Mouse (Mus musculus): ENCODE measurements around the gene Iqsec1.

Gene Iqsec1

DNA sequence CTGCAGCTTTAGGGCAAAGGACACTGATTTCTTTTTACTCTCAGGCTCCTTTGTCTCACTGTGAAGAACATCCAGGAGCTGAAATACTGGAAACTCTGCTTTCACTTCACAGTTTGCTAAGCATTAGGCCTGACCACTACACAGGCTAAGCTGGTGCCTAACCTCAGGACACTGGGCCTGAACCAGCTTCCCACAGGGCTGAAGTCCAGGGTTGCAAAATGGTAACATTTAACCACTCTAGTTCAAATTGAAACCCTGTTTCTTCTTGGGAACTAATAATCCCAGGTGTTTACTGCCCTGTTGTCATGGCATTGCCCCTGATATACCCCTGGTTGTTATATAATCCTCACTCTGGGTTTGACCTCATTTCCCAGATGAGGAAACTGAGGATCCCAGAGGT is 234.8 kb downstream of the Iqsec1 start:
- no peak for DNase-seq (ENCODE audit: low read depth)

DNA sequence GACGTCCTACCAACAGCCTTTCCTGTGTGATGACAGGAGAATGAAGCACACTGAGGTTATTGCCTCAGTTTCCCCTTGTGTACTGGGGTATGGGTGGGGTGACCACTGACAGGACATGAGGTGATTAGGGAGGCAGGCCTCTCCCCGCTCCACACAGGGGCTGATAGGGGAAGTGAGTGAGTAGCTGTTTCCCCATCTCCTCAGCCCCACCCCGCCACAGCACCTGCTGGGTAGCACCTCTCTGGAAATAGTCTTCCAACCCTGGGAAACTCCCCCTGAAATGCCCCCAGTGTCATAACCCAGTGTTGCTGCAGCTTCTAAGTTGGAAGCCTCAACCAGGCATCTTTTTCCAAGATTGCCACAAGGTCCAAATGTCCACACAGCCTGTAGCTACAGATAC is 236.9 kb downstream of the Iqsec1 start:
- DNase-seq (ENCODE audit: low read depth) = no peak

DNA sequence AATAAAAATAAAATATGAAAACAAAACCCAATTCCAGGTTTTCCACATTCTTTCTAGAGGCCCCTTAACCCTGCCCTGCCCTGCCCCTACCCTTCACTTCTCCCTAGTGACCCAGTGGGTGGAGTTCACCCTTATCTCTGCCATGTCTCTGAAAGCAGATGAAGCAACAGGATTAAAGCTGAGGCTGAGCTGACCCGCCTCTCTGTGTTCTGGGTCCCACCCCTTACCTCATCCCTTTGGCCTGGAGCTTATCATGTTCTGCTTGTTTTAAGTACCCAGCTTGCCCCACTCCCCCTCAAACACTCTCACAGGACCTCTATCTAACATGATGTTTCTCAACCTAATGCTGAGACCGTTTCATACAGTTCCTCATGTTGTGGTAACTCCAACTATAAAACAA is 238.4 kb downstream of the Iqsec1 start:
- no peak for DNase-seq (ENCODE audit: low read depth)

DNA sequence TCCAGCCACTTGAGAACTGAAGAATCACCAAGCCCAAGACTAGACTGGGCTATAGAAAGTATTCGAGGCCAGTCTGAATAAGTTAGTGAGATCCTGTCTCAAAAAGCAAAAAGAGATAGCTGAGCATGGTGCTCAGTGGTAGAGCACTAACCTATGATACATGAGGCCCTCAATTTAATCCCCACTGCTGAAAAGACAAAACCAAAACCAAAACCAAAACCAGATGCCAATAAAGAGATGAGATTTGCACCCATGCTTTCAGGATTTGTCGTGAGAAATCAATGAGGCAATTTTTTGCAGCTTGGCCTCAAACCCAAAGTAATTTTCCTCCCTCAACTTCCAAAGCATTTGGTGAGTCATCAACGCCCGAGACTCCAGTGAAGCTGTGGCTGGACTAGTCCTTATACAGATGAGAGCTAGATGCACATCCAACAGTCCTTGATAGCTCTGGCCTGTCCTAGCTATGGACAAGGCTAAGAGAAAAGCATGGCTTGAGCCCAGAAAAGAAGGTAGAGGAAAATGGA is 239.0 kb downstream of the Iqsec1 start:
- peak; percentile 41 for DNase-seq (ENCODE audit: low read depth)

DNA sequence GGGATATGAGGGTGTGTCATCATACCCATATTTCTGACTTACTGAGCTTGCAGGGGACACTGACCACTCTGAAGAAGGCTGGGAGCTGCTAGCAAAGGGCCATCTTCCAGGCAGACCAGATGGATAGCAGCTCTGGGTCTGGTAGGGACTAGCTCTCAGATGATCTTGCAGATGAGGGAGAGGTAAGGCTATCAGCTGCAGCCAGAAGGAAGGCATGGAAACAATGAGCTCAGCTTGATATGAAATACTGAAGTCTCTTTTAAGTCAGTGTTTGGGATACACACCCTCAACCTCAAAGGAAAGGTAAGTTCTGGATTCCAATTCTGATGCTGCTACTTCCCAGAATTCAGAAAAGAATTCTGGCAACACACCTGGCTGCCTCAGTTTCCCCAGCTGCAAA is 239.5 kb downstream of the Iqsec1 start:
- DNase-seq (ENCODE audit: low read depth) = no peak

DNA sequence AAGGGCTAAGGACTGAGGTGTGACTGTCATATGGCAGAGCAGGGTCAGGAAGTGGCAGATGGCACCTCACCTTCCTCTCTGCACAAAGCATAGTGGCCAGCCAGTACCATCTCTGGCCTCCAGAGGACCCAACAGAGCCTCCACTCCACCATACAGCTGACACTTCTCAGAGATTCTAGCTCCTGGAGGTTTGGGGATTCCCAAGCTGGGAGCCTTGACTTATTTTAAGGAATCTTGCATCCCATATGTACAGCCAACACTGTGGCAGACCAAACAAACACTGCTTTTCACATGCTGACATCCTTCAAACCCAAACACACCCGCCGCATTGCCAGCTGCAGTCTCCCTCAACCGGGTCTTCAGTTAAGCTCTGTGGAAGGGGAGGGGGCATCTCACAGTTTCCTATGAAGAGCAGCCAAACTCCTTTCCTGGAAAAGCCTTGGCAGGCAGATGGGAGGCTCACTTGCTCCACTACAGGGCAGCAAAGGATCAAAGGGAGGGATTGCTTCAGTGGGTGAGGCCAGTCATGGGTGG is 242.1 kb downstream of the Iqsec1 start:
- DNase-seq (ENCODE audit: low read depth) = peak; percentile 34

DNA sequence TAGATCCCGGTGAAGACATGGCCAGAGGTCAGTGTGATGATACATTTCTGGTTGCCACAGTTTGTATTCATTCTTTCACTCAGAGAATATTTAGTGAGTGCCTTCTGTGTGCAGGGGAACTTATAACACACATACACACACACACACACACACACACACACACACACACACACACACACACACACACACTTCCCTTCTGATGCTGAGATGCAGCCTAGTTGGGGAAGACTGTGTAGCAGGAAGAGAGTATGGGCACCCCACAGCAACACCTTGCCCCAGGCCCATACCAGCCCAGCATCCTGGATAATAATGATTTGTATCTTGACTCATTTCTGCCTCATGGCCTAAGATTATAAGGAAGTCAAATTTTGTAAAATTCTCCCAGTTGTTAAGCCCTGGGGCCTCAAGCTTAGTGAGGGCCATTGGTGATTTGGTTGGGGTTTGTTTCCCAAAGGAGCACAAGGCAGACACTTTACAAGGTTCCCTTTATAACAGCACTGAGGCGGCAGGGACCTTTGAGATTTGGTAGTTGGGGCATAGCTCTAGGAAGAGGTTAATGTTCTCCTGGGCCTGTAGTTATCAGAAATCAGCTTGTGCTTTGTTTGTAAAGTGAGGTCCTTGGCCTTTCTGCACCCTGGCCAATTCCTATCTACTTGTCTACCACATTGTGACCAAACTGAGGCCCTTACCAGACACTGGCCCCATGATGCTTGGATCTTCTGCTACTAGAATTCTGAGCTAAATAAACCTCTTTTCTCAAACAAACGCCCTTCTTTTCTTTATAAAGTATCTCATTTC is 242.9 kb downstream of the Iqsec1 start:
- DNase-seq (ENCODE audit: low read depth) = no peak

DNA sequence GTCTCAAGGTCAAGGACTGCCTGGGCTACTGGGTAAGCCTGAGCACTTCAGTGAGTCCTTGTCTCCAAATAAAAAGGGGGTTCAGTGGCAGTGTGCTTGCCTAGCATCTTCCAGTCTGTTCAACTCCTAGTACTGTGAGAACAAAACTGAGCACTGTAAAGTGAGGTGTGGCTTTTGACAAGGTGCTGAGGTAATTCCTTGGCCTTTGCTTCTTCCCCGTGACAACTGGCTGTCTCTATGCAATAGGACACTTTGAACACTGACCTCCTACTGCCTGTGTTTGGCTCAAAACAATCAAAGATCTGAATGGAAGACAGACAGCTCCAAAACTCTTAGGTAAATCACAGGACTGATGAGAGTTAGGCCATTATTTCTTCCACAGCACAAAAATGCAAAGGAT is 246.0 kb downstream of the Iqsec1 start:
- no peak for DNase-seq (ENCODE audit: low read depth)

DNA sequence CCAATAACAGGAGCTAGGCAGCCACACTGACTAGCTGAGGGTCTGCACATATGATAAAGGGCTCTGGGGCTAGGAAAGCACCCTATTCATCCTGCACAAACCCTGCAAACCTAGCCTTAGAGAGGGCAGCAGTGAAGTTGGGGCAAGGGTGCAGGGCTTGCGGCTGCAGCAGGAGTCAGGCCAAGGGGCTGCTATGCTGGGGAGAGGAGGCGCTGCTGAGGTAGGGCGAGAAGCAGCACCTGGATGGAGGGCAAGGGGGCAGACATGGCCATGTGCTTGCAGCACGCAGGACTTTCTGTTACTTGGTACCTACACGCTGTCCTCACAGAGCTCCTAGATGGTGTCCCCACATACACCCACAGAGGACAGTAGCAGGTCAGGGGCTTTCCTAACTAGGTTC is 246.8 kb downstream of the Iqsec1 start:
- no peak for DNase-seq (ENCODE audit: low read depth)

DNA sequence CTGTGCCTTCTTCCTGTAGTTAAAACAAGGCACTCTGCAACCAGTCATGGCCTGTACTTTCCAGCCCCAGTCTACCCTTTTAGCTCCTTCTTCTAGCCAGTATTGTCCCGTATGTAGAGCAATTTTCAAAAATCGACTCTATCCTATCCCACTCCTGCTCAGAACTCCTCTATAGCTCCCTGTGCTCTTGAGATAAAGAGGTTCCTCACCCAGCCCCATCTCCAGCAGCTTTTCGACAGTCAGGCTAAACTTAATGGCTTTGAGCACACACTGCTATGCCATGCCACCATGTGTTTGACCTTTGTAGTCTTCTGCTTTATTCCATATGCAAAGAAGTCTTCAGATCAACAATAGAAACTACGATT is 247.4 kb downstream of the Iqsec1 start:
- no peak for DNase-seq (ENCODE audit: low read depth)

DNA sequence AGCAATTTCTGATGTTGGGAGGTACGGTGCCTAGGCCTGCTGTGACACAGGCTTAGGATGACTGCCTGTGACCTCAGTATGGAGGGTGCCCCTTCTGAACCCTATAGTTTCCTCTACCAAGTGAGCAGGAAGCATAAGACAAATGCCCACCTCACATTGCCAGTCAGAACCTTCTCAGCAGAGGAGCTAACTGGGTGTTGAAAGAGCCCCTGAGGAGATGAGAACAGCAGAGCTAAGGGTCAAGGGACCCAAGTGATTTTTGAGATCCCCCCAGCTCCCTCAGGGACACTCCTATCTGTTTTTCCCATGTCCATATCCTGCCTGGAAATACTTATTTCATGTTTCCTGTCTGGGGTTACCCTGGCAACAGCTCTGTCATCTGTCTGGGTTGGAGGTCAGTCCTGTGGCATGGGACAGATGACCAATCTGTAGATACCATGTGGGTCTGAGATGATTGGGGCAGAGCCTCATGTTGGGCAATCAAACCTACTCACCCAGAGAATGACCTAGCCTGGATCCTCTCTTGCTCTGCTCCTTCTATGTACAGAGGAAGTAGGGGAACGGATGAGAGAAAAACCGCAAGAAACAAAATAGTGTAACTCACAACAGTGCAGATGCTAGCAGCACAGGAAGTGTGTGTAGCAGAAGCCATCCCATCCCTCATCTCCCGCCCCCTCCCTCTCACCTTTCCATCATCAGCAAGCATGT is 248.0 kb downstream of the Iqsec1 start:
- peak; percentile 83 for DNase-seq (ENCODE audit: low read depth)

DNA sequence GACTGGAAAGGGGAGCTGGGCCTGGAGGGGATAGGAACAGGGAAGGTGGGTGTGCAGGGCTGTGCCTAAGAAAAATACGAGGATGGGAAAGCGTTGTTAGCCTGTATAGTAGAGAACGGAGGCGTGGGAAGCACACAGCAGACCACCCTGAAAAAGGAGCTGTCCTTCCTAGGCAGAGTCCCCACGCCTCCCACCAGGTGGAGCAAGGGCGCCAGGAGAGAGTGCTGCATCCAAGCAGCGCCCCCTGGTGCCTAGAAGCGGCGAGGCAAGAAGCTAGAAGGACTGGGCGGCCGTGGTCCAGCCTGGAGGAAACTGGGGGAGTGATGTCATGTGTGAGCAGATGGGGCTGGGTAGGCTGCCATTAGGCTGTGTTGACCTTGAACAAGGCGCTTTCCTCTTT is 251.1 kb downstream of the Iqsec1 start:
- DNase-seq (ENCODE audit: low read depth) = peak; percentile 93

DNA sequence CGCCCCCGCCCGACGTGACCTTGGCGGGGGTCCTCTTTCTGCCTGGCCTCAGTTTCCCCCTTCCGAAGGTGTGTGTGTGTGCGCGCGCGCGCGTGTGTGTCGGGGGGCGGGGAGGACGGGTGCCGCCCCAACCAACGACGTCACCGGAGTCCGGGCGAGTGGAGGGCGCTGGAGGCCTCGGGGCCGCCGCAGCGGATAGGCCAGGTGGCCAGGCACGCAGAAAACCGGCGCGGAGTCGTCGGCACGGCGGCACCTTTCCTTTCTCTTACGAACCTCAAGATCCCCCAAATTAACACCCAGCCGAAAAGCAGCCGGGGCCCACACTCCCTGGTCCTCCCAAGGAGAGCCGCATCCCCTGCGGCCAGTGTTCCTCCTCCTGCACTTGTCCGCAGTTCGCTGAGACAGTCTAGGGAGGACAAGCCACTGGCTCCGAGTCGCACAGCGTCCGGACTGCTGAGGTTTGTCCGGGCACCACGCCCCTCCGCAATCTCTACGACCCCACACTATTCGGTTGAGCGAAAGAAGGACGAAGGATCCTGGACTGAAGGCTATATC is 251.7 kb downstream of the Iqsec1 start:
- peak; percentile 73 for DNase-seq (ENCODE audit: low read depth)

DNA sequence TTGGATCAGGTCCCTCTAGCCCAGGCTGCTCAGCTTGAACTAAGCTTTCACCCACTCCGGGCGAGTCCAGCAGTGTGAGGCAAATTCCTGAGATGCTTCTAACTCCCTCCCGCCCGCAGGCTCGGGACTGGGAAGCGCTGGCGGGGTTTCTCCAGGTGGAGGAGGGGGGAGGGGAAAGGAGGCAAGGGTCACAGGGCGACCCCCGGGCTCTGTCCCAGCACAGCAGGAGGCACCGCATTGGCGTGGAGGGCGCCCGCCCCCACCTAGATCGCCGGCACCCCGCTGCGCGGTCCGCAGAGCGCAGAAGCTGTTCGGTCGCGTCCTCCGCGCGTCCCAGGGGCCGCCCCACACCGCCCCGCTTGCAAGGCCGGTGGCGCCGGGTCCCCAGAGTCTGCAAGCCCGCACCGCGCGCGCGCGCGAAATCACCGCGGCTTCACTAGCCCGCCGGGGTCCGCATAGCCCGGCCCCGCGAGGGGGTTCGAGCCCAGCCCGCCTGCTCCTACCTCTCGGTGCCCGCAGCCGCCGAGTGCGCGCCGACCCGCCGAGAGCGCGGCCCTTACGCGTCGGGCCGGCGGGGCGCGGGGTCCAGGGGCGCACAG is 252.3 kb downstream of the Iqsec1 start:
- DNase-seq (ENCODE audit: low read depth) = peak; percentile 53

DNA sequence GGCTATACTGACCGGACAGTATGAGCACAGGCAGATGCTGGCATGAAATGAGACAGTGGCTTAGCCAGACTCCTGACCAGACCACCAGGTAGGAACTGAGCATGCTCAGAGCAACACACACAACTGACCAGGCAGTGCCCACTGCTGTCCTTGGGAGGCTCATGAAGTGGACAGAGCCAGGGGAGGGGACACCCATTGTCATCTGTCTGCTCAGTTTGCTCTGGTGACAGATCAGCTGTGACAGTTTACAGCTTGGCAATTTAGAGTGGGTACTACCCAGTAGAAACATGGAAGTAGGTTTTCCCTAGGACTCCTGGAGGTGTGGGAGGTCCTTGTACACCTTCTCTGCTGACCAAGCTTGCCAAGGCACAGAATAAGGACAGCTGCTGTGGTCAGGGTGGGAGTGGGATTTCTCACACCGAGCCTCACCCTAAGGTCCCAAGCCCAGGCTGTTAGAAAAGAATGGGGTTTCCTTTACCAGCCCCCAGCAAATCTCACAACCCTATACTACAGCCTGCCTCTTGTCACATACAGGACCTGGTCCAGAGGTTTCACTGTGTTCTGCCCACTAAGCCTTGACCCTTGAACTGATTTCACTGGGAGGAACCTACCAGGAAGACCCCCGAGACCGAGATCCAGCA is 253.0 kb downstream of the Iqsec1 start:
- no peak for DNase-seq (ENCODE audit: low read depth)

DNA sequence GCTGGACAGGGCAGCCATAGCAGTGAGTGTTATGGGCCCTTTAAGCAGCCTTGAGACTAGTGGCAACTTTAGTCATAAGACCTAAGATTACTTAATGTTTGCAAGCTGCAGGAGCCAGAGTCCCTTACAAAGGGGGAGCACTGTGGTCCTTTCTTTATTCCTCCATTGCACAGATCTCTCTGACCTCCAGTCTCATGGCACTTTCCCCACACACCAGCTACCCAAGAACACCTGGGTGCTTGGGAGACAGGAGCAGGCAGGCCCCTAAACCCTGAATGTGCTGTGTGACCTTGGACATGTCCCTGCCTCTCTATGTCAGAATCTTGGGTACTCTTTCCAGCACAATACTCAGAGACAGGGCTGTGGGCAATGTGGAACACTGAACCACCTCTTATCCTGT is 253.7 kb downstream of the Iqsec1 start:
- DNase-seq (ENCODE audit: low read depth) = no peak

DNA sequence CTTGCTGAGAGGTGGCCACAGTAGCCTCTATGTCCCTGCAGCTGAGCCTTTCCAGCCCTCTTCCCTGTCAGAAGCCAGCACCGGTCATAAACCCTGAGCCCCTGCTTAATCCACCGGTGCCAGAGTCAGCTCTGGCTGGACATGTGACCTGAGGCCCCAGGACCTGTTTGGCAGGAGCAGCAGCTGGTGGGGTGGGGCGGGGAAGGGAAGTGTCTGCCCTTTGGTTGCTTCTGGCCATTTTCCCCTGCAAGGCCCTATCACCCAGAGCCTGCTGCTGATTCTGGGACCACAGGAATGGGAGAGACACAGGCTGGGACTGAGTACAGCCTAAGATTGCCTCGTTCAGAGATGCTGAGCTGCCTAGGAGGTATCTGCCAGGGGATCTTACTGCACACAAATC is 257.2 kb downstream of the Iqsec1 start:
- DNase-seq (ENCODE audit: low read depth) = no peak

DNA sequence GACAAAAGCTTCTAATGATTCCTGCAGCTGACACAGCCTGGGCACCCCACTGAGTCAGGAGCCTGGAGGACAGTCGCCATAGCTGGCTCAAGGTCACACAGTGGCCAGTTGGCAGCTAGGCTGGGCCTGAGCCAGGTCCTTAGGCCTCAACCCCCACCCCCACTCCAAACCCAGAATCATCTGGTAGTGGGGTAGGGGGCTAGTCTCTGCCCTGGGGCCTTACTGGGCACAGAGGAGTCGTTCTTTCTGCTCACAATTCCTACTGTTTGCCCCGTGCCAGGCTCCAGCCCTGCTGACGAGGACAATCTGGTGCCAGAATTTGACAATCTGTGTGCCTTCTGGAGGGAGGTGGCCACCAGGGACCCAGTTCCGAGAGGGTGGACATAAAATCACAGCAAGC is 258.7 kb downstream of the Iqsec1 start:
- no peak for DNase-seq (ENCODE audit: low read depth)

DNA sequence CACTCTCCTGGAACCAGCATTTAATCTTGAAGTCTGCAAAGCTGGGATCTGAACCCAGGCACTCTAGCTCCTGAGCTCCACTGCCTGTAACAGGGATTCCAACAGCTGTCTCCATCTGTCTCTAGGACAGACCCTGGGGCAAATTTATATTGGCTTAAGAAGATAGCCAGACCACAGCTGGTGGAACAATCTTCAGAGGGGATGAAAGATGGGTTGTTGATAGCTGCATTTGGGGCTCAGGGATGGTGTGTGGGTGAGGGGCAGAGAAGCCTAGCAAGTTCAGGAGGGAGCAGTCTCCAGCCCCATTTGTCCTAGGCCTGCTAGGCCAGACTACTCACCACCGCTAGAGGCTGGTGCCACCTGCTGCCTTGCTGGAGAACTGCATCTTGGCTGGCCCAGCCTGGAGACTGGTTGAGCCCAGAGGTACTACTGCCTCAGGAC is 260.0 kb downstream of the Iqsec1 start:
- DNase-seq (ENCODE audit: low read depth) = peak; percentile 73

DNA sequence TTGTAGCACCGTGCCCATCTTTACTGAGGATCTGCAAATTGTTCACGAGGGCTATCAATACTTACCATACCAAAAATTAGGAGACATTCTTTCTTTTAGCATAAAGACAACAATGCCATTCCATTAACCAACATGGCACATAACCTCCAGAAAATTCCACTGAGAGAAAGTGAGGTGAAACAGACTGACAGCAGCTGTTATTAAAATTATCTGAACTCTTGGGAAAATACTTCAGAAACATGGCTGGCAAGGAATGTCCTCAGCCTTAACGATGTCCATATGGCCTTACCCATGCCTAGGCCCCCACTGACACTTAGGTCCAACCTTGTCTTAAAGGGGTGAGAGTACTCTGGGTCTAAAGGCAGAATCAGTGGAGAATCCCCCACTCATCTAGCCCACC is 260.7 kb downstream of the Iqsec1 start:
- DNase-seq (ENCODE audit: low read depth) = no peak

DNA sequence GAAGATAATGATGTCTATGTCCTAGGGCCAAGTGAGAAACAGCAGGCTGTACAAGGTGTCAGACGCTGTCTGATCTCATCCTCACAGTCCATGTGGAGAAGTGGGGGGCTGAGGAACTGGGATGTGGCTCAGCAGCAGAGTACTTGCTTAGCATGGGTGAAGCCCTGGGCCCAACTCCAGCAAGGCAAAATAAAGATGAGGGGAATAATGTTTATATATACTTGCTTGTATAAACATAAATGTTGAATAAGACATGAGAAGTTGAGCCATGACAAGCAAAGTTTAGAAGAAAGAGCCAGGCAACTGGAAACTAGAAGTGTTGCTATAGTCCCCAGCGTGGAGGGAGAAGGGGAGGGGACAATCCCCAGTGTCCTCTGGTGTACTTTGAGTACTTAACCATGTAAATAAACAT is 261.8 kb downstream of the Iqsec1 start:
- DNase-seq (ENCODE audit: low read depth) = no peak

DNA sequence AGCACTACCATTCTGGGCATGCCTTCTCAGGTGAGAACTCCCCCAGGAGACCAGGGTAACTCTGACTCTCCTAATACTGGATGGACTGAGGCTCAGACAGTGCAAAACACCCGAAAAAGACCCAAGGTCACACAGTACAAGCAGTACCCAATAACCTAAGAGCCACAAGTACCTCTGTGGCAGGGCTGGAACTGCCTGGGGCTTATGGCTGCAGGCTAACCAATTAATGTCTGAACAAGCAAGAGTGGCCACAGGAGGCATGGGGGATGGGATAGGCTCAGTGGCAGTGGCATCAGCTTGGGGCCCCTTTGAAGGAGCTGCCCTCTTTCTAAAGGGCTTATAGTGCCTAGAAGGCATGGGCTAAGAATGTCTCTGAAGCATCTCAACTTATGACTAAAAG is 263.0 kb downstream of the Iqsec1 start:
- DNase-seq (ENCODE audit: low read depth) = no peak
